Mouse (Mus musculus) liver, adult 2 months (tissue): Measurements from ENCODE around the gene Pdzk1.

Experiments
- CTCF ChIP-seq: fragments of 200-500 bp; IDR thresholded peaks from 2 replicates; pipeline ENCODE4 v1.5.1; 2011; ENCODE audit warnings: low read depth, low read length, control low read depth
- POLR2A ChIP-seq: fragments of 200-500 bp; IDR thresholded peaks from 2 replicates; pipeline ENCODE4 v1.6.1; 2011; ENCODE audit warnings: low read length, control low read depth; ENCODE audit not compliant: insufficient read depth; ENCODE audit errors: extremely low read depth

DNA sequence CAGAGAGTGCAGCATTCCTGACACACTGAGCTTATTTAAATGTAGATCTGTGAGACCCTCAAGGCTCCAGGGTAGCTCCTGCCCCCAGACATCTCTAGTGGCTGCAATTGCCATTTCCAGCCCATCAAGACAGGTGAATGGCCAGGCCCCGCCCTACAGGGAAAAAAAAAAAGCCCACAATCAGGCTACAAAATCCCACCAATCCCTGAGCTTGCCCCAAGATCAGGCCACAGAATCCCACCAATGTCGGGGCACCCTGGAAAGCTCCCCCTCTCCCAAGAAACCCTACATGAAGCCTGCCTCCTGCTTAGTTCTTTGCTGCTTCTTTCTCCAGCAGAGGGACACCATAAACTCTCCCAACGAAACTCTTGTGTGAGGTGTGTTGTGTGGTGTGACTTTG lies 20.9 kb upstream of the Pdzk1 start:
- TF ChIP-seq CTCF (no peak), POLR2A (no peak)
